Mouse (Mus musculus) stomach, postnatal 0 days (tissue): ENCODE results near the gene Mef2c. TPM values are rescaled to one million over a fixed set of nuclear protein-coding genes. Genes with fewer than 3 reads are reported as not detected.

ENCODE experiments used
- ATAC-seq: fragments of 200-750 bp; cut with Nextera tagmentation; 2 replicates; pipeline ENCODE4 v1.8.0; 2017; ENCODE audit not compliant: low FRiP score, low TSS enrichment
- DNase-seq: peaks from one replicate; pipeline ENCODE4 v3.0.0-alpha.2; 2016; ENCODE audit warnings: low spot score
- H3K27ac ChIP-seq: fragments of 300-500 bp; sonication (generic); replicated peaks from 2 replicates; pipeline ENCODE4 v1.5.1; 2014; ENCODE audit warnings: mild to moderate bottlenecking, control low read depth
- H3K27me3 ChIP-seq: fragments of 300-500 bp; sonication (generic); 2 replicates; pipeline ENCODE4 v1.6.1; 2014; ENCODE audit warnings: low read length; ENCODE audit not compliant: control insufficient read depth, insufficient read depth
- H3K36me3 ChIP-seq: fragments of 300-500 bp; sonication (generic); 2 replicates; pipeline ENCODE4 v1.6.1; 2014; ENCODE audit warnings: low read length, mixed read lengths; ENCODE audit not compliant: control insufficient read depth, insufficient read depth
- H3K4me1 ChIP-seq: fragments of 300-500 bp; sonication (generic); replicated peaks from 2 replicates; pipeline ENCODE4 v1.6.1; 2014; ENCODE audit warnings: antibody characterized with exemption; ENCODE audit not compliant: control insufficient read depth, insufficient read depth
- H3K4me2 ChIP-seq: fragments of 300-500 bp; sonication (generic); replicated peaks from 2 replicates; pipeline ENCODE4 v1.6.1; 2014; ENCODE audit warnings: low read depth, mild to moderate bottlenecking, control low read depth, moderate library complexity
- H3K4me3 ChIP-seq: fragments of 300-500 bp; sonication (generic); 2 replicates; pipeline ENCODE4 v1.5.1; 2014; ENCODE audit warnings: low read depth, low read length, control low read depth
- H3K9ac ChIP-seq: fragments of 300-500 bp; sonication (generic); 2 replicates; pipeline ENCODE4 v1.6.1; 2014; ENCODE audit warnings: mild to moderate bottlenecking, low read length, control low read depth, mixed read lengths
- H3K9me3 ChIP-seq: fragments of 300-500 bp; sonication (generic); 2 replicates; pipeline ENCODE4 v1.6.1; 2016; ENCODE audit warnings: low read length; ENCODE audit not compliant: control insufficient read depth
- CTCF ChIP-seq: IDR thresholded peaks from 2 replicates; pipeline ENCODE4 v1.5.1; 2016; ENCODE audit warnings: antibody characterized with exemption, low read depth, mild to moderate bottlenecking, moderate library complexity
- EP300 ChIP-seq: optimal IDR thresholded peaks from 2 replicates; pipeline ENCODE3; 2016; ENCODE audit warnings: antibody characterized with exemption
- WGBS: fragments of 180-500 bp; shearing (Covaris S2); extraction: QIAGEN DNeasy Blood & Tissue Kit; methylation state at CpG from one replicate; pipeline ENCODE4 v1.1.7; 2014; 5-methylcytosine and 5-hydroxymethylcytosine counted together
- polyA plus RNA-seq: library from polyadenylated mRNA; unstranded; fragments of >200 nt; fragmentation: Nextera tagmentation; extraction: Ambion mirVana; gene quantifications from 2 replicates; pipeline ENCODE4 v1.2.1, GENCODE M21; 2015

The Mef2c gene
- polyA plus RNA-seq, 1 experiment from 2014 or later, result 18.4 TPM

DNA sequence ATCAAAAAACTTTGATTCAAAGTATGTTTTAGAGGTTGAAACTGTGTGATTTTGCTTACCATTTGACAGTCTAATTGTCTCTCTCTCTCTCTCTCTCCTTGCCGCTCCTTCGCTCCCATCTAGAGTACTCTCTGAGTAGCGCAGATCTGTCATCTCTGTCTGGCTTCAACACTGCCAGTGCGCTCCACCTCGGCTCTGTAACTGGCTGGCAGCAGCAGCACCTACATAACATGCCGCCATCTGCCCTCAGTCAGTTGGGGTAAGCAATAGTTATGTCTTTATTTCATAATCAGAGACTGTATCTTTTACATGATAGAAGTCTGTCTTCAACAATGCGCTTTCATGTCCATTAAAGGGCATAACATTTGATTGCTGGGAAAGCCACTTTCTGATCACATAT lies 152.3 kb downstream of the Mef2c start:
- TF ChIP-seq EP300 (no peak), CTCF (no peak)
- DNase-seq (no peak), ATAC-seq (no peak)
- Histone ChIP-seq H3K9ac (no peak overlapping the region), H3K9me3 (no peaks in the 10 kb centered on the region), H3K27ac (no peak overlapping the region), H3K36me3 (no peaks in the 10 kb centered on the region), H3K27me3 (no peaks in the 10 kb centered on the region), H3K4me2 (no peak overlapping the region), H3K4me3 (no peak overlapping the region), H3K4me1 (no peaks in the 10 kb centered on the region)
- WGBS, result 79% methylated on average over 7 of the region's 7 CpGs

DNA sequence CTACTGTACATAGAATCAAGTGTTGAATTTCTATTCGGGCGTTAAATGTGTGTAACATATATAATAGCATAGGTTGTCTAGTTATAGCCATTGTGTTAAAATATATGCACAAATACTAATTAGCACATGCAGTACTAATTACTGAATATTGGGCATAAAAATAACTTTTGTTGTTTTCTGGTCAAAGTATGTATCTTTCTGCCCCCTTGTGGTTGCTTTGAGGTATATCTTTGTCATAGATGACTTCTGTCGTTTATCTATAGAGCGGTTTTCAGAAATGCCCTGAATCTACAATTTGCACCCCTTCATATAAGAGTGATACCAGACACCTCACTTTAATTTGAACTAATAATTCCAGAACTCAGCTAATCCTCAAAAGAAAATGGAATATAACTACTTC lies 152.9 kb downstream of the Mef2c start:
- 61% methylated on average over 4 of the region's 4 CpGs for WGBS
- no peak for DNase-seq
- H3K9ac ChIP-seq, result no peak overlapping the region

DNA sequence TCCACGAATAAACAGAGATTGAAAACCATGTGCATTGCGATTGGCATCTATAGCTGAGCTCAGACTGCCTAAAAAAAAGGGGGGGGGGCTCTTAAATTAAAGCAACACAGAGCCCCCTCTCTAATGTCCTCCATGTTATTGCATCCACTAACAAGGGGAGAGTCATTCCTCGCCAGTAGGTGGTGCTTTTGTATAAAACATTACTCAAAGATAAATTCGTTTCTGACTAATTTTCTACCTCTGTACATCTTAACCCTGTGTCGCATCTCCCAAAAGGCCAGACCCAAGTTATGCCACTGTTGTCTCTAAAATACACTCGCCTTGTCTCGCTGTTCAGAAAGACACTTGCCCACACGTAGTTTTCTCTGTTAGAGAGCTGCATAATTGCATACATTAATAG lies 156.9 kb downstream of the Mef2c start:
- DNase-seq, result no peak
- H3K9me3 ChIP-seq, result no peaks in the 10 kb centered on the region
- H3K4me3 ChIP-seq, result no peak overlapping the region
- no peak overlapping the region for H3K27ac ChIP-seq
- H3K4me2 ChIP-seq, result no peak overlapping the region
- no peak for ATAC-seq
- WGBS, result 68% methylated on average over 8 of the region's 8 CpGs
- no peaks in the 10 kb centered on the region for H3K4me1 ChIP-seq
- no peak for TF ChIP-seq EP300
- TF ChIP-seq CTCF, result peak; percentile 51
- no peak overlapping the region for H3K9ac ChIP-seq
- no peaks in the 10 kb centered on the region for H3K27me3 ChIP-seq
- H3K36me3 ChIP-seq, result no peaks in the 10 kb centered on the region

More for the DNA sequence above, 152.9 kb downstream of the Mef2c start:
- Histone ChIP-seq H3K27me3 (no peaks in the 10 kb centered on the region), H3K4me1 (no peaks in the 10 kb centered on the region), H3K9me3 (no peaks in the 10 kb centered on the region), H3K36me3 (no peaks in the 10 kb centered on the region), H3K4me2 (no peak overlapping the region), H3K4me3 (no peak overlapping the region), H3K27ac (no peak overlapping the region)
- peak; percentile 76 for TF ChIP-seq CTCF
- TF ChIP-seq EP300, result no peak
- ATAC-seq, result no peak

DNA sequence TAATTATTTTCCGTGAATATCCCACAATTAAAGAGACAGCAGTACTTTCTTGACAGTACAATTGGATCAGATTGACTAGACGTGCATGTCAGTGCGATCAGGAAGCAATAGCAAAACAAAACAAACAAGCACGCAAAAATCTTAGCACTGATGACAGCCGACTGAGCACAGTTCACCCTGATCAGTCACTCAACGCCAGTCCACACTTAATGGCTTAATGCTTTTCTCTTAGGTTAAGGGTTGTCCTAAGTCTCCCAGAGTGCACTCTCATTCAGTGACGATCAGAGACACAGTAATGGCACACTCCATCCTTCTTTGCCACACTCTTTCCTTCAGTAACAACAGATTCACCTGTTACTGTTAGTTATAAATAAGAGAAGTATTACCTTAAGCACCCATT lies 157.3 kb downstream of the Mef2c start:
- ATAC-seq, result no peak
- TF ChIP-seq CTCF (no peak), EP300 (no peak)
- Histone ChIP-seq H3K27ac (no peak overlapping the region), H3K4me2 (no peak overlapping the region), H3K4me3 (no peak overlapping the region), H3K4me1 (no peaks in the 10 kb centered on the region), H3K9ac (no peak overlapping the region), H3K9me3 (no peaks in the 10 kb centered on the region), H3K27me3 (no peaks in the 10 kb centered on the region), H3K36me3 (no peaks in the 10 kb centered on the region)
- WGBS, result 65% methylated on average over 7 of the region's 7 CpGs
- DNase-seq, result no peak

DNA sequence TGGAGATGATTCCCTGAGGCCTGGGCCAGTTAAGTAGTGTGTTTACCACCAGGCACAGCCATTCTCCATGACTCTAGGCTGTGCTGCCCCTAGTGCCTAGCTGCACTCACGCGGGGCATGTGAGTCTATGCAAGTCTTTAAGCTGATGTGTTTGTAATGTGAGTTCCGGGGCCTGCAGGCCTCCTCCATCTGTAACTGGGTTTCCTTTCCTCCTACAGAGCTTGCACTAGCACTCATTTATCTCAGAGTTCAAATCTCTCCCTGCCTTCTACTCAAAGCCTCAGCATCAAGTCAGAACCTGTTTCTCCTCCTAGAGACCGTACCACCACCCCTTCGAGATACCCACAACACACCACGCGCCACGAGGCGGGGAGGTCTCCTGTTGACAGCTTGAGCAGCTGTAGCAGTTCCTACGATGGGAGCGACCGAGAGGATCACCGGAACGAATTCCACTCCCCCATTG lies 158.3 kb downstream of the Mef2c start:
- ATAC-seq (no peak), DNase-seq (no peak)
- no peaks in the 10 kb centered on the region for H3K9me3 ChIP-seq
- H3K4me3 ChIP-seq, result no peak overlapping the region
- no peak overlapping the region for H3K27ac ChIP-seq
- WGBS, result 67% methylated on average over 14 of the region's 14 CpGs
- no peak overlapping the region for H3K9ac ChIP-seq
- no peak overlapping the region for H3K4me2 ChIP-seq
- H3K27me3 ChIP-seq, result no peaks in the 10 kb centered on the region
- no peaks in the 10 kb centered on the region for H3K4me1 ChIP-seq
- no peaks in the 10 kb centered on the region for H3K36me3 ChIP-seq
- TF ChIP-seq CTCF, result 0 out of 2 replicates have a peak, but pooled peaks have one; percentile 12
- no peak for TF ChIP-seq EP300

DNA sequence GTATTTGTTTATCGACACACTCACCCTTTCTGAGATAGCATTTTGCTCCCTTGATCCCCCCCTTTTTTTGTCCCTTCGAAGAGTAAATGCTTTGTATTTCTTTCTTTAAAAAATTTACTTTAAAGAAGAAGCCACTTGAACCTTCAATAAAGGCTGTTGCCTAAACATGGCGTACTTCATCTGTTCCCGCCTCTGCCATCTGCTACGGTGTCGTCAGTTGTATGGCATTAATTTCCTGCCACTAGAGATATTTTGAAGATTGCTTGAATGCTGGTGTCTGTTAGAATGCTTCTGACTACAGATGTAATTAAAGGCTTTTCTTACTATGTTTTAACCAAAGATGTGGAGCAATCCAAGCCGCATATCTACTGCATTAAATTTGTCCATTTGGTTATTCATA lies 162.3 kb downstream of the Mef2c start:
- no peak for DNase-seq
- Histone ChIP-seq H3K4me1 (no peaks in the 10 kb centered on the region), H3K4me2 (no peak overlapping the region), H3K4me3 (no peak overlapping the region), H3K27me3 (no peaks in the 10 kb centered on the region), H3K9ac (no peak overlapping the region), H3K27ac (no peak overlapping the region), H3K9me3 (no peaks in the 10 kb centered on the region), H3K36me3 (no peaks in the 10 kb centered on the region)
- ATAC-seq, result no peak
- 85% methylated on average over 7 of the region's 7 CpGs for WGBS
- TF ChIP-seq EP300, result no peak
